Mouse (Mus musculus): ENCODE measurements around the gene Ank3. TPM values are rescaled to one million over a fixed set of nuclear protein-coding genes. Genes with fewer than 3 reads are reported as not detected.
A peak's percentile ranks its signal among the peaks of the same experiment; 100 is the strongest.

Ank3 gene
- polyA plus RNA-seq, 1 experiment from 2014 or later = 76.6 TPM

DNA sequence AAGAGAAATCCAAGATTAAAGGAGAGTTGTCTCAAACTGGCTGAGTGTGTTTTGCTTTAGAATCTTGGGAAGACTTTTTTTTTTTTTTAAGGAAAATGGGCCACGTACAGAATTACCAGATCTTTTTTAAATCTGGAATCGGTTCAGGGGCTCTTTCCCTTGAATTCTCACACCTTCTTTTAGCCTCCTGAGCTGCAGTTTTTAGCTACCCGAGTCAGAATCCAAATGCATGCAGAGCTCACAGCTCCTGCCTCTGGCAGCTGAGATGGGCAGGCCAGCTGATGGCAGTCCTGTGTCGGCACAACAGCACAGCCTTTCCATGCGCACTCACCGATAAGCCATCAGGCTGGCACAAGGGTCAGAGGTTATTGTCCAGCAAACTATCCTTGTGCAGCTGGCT, 406.0 kb downstream of the Ank3 start:
- H3K27me3 ChIP-seq = no peaks in the 10 kb centered on the region
- no peaks in the 10 kb centered on the region for H3K9me3 ChIP-seq
- H3K4me1 ChIP-seq (replicated peaks) = peaks cover 33% of the 10 kb centered on the region
- H3K27ac ChIP-seq (replicated peaks) = no peak overlapping the region
- H3K9ac ChIP-seq = no peak overlapping the region
- H3K36me3 ChIP-seq = peaks cover 12% of the 10 kb centered on the region
- 61% methylated on average over 6 of the region's 6 CpGs for WGBS
- no peak overlapping the region for H3K4me3 ChIP-seq
- no peak overlapping the region for H3K4me2 ChIP-seq
- no peak for ATAC-seq (ENCODE audit: low FRiP score, low read depth)

DNA sequence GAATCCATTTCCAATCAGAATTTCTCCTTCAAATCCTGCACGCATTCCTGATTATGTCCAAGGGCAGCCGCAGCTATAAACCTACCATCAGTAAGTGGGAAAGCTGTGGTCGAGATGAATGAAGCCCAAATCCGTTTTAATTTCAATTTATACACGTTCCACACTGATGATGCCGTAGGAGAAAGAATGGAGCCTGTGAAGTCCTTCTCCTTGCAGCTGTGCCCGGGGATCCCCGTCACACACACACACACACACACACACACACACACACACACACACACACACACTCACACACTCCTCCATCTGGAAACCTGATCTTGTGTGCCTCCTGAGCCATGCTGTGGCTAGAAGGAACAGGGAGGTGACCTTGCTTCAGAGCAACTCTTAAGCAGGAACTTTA, 412.2 kb downstream of the Ank3 start:
- Histone ChIP-seq H3K27me3 (no peaks in the 10 kb centered on the region), H3K4me1 (replicated peaks) (0 out of 2 replicates have a peak, but pooled peaks cover 7% of the 10 kb centered on the region), H3K4me2 (no peak overlapping the region), H3K36me3 (peaks cover 18% of the 10 kb centered on the region), H3K9me3 (no peaks in the 10 kb centered on the region), H3K27ac (replicated peaks) (no peak overlapping the region), H3K9ac (no peak overlapping the region), H3K4me3 (no peak overlapping the region)
- no peak for ATAC-seq (ENCODE audit: low FRiP score, low read depth)
- 81% methylated on average over 8 of the region's 8 CpGs for WGBS

DNA sequence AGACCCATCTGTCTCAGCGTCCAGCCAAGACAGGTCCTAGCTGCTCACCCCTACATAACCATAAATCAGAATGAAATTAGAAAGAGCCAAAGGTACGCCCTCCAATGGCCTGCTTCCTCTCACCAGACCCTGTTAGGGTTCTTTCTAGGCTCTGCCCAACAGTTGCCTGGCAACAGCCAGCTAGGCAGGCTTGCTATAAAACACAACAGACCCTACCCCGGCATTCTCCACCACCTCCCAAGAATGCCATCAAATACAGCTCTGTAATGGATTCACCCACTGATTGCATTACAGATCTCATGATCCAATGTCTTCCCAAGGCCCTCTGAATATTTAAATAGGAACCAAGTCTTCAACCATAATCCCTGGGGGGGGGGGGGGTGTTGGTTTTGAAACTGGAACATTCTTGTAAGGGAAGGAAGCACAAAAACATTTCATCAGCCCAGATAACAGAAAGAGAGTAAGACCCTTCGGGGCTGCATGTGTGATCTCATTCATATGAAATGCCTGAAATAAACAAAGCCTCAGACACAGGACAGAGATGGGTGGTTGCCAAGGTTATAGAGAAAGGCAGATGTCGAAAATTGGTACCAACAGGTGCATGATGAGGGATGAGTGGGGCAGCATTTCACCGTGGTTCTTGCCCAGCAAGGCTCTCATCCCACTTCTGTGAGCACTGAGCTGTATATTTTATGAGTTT, 415.4 kb downstream of the Ank3 start:
- no peak overlapping the region for H3K4me2 ChIP-seq
- H3K36me3 ChIP-seq = peaks cover 16% of the 10 kb centered on the region
- 48% methylated on average over 6 of the region's 6 CpGs for WGBS
- no peak overlapping the region for H3K27ac ChIP-seq (replicated peaks)
- no peak overlapping the region for H3K4me3 ChIP-seq
- no peak overlapping the region for H3K9ac ChIP-seq
- peak; percentile 51; the same call in 1 of the 2 replicates for ATAC-seq (ENCODE audit: low FRiP score, low read depth)
- no peaks in the 10 kb centered on the region for H3K27me3 ChIP-seq
- H3K4me1 ChIP-seq (replicated peaks) = no peaks in the 10 kb centered on the region
- no peaks in the 10 kb centered on the region for H3K9me3 ChIP-seq

DNA sequence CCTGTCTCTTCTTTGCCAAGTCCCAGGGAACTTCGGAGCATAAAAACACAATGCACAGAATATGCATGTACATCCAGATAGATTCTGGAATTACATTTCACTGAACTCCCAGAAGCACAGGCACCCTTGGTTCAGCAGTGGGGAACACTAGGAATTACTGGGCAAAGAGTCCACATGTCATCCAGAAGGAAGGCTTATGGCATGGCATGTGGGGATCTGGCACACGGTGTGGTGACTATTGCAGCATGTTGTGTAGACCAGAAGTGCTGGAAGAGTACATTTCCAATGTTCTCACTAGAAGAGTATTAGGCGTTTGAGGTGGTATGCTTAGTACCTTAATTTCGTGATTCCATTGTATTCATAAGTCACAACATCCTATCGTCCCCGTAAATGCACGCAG, 422.7 kb downstream of the Ank3 start:
- no peak for ATAC-seq (ENCODE audit: low FRiP score, low read depth)
- Histone ChIP-seq H3K9me3 (no peaks in the 10 kb centered on the region), H3K27me3 (no peaks in the 10 kb centered on the region), H3K4me1 (replicated peaks) (no peaks in the 10 kb centered on the region), H3K9ac (no peak overlapping the region), H3K4me2 (no peak overlapping the region), H3K4me3 (no peak overlapping the region), H3K27ac (replicated peaks) (no peak overlapping the region), H3K36me3 (peaks cover 20% of the 10 kb centered on the region)
- WGBS = 95% methylated on average over 7 of the region's 7 CpGs

DNA sequence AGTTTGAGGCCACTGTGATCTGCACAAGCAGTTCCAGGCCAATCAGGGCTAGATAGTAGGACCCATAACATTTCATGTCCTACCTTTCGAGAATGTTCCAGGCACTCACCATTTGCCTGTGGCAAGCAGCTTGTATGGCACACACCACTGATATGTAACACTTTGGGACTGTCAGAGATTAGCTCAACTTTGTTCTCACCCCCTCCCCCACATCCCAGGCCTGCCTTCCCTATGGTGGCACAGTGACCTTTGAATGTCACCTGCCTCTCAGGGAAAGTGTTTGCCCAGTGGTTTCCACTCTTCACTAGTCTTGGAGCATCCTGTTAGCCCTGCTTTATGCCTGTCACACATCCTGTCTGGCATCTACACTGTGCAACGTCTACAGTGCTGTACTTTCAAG, 430.2 kb downstream of the Ank3 start:
- H3K9ac ChIP-seq = no peak overlapping the region
- WGBS = 77% methylated on average over 2 of the region's 2 CpGs
- ATAC-seq (ENCODE audit: low FRiP score, low read depth) = no peak
- no peak overlapping the region for H3K4me2 ChIP-seq
- H3K27ac ChIP-seq (replicated peaks) = no peak overlapping the region
- H3K36me3 ChIP-seq = peaks cover 6% of the 10 kb centered on the region; the same call in 1 of the 2 replicates
- H3K27me3 ChIP-seq = no peaks in the 10 kb centered on the region
- 0 out of 2 replicates have a peak, but pooled peaks cover 5% of the 10 kb centered on the region for H3K4me1 ChIP-seq (replicated peaks)
- no peaks in the 10 kb centered on the region for H3K9me3 ChIP-seq
- H3K4me3 ChIP-seq = no peak overlapping the region

DNA sequence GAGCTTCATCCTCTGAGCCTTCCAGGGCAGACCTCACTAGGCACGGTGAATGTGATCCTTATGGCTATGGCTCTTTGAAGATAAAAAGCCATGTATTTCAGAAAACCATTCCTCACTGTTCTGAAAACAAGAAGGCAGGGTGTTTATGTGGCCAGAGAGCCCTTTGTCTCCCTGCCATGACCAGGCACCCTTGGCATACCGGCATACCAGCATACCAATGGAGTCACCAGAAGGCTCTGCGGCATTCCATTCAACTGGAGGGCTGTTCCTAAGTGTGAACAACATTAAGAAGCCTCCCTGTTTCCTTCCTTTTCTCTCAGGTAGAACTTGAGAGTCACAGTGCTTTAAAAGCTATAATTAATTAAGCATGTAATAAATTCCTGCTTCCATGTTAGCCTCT, 430.7 kb downstream of the Ank3 start:
- Histone ChIP-seq H3K4me2 (no peak overlapping the region), H3K4me1 (replicated peaks) (0 out of 2 replicates have a peak, but pooled peaks cover 5% of the 10 kb centered on the region), H3K9ac (no peak overlapping the region), H3K4me3 (no peak overlapping the region), H3K36me3 (peaks cover 5% of the 10 kb centered on the region; the same call in 1 of the 2 replicates), H3K27me3 (no peaks in the 10 kb centered on the region), H3K9me3 (no peaks in the 10 kb centered on the region), H3K27ac (replicated peaks) (no peak overlapping the region)
- no peak for ATAC-seq (ENCODE audit: low FRiP score, low read depth)
- WGBS = 86% methylated on average over 3 of the region's 3 CpGs

DNA sequence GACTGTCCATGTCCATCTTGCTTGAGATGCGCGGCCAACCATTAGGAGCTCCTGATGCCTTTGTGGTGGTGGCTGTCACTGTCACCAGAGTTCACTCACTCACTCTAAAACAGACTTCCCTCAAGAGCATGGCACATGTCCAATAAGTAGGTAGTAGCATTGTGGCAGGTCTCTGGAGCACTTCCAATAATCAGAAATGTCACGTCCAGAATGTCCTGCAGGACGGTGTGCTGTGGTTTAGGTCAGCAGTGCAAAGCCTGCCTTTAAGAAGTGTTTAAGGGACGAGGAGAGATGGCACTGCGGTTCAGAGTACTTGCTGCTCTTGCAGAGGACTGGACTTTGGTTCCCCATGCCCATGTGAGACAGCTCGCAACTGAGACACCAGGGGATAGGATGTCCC, 433.0 kb downstream of the Ank3 start:
- no peaks in the 10 kb centered on the region for H3K36me3 ChIP-seq
- H3K9me3 ChIP-seq = no peaks in the 10 kb centered on the region

DNA sequence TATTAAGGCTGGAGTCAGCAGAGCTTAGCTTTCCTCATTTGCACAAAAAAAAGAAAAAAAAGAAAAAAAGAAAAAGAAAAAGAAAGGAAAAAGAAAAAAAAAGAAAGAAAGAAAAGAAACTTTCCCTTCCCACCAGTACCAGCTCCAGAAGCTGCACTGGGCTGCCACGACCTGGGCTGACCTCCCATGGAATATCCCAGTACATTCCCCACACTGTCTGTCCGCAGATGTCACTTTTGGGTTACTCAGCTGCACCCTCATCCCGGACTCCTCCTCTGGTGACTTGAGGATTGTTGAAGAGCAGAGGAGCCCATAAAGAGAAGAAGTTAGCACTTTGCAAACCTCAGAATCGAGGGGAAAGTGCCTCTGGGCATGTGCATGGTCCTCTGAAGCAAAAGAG, 433.7 kb downstream of the Ank3 start:
- H3K27me3 ChIP-seq = no peaks in the 10 kb centered on the region
- no peak overlapping the region for H3K9ac ChIP-seq
- H3K9me3 ChIP-seq = no peaks in the 10 kb centered on the region
- H3K4me1 ChIP-seq (replicated peaks) = 0 out of 2 replicates have a peak, but pooled peaks cover 5% of the 10 kb centered on the region
- no peak for ATAC-seq (ENCODE audit: low FRiP score, low read depth)
- H3K4me2 ChIP-seq = no peak overlapping the region
- no peak overlapping the region for H3K4me3 ChIP-seq
- 84% methylated on average over 4 of the region's 4 CpGs for WGBS
- H3K36me3 ChIP-seq = no peaks in the 10 kb centered on the region
- no peak overlapping the region for H3K27ac ChIP-seq (replicated peaks)

More for the DNA sequence above, 433.0 kb downstream of the Ank3 start:
- Histone ChIP-seq H3K4me3 (no peak overlapping the region), H3K4me1 (replicated peaks) (0 out of 2 replicates have a peak, but pooled peaks cover 5% of the 10 kb centered on the region), H3K27ac (replicated peaks) (no peak overlapping the region), H3K9ac (no peak overlapping the region), H3K27me3 (no peaks in the 10 kb centered on the region), H3K4me2 (no peak overlapping the region)
- no peak for ATAC-seq (ENCODE audit: low FRiP score, low read depth)
- 82% methylated on average over 7 of the region's 7 CpGs for WGBS

DNA sequence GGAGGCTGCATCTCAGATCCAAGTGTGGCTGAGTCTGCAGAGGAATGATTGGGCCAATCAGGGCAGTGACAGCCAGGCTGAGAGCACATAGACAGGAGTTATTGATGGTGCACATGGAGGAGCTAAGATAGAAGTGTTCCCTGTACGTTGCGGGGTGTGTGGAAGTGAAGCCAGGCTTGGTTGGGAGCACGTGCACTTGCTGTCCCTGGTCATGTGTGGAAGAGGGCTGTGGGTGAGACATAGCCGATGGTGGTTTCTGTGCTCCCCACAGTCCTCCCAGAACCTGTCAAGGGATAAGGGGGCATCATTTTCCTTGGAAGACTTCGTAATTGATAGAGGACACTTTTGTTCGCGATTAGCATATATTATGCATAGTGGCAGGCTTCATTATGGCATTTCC, 434.2 kb downstream of the Ank3 start:
- H3K9ac ChIP-seq = no peak overlapping the region
- no peaks in the 10 kb centered on the region for H3K36me3 ChIP-seq
- ATAC-seq (ENCODE audit: low FRiP score, low read depth) = no peak
- H3K9me3 ChIP-seq = no peaks in the 10 kb centered on the region
- no peak overlapping the region for H3K4me3 ChIP-seq
- H3K27me3 ChIP-seq = no peaks in the 10 kb centered on the region
- 0 out of 2 replicates have a peak, but pooled peaks cover 5% of the 10 kb centered on the region for H3K4me1 ChIP-seq (replicated peaks)
- no peak overlapping the region for H3K27ac ChIP-seq (replicated peaks)
- no peak overlapping the region for H3K4me2 ChIP-seq
- 86% methylated on average over 7 of the region's 7 CpGs for WGBS

DNA sequence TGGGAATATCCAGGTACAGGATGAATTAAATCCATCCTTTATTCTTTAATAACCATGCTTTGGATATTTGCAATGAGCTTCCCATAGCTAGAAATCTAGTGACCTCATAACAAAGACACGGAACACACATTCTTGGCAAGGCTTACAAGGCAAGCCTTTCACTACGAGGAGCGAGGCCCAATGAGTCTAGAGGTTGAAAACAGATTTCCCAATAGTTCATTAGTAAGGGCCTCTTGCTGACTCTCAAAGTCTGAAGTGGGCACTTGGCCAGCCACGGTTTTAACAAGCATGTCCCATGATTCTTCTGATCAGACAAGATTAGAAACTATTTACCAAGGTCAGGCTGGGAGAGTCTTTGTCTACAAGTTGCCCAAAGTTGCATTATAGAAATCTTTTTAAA, 436.1 kb downstream of the Ank3 start:
- Histone ChIP-seq H3K4me2 (no peak overlapping the region), H3K27me3 (no peaks in the 10 kb centered on the region), H3K27ac (replicated peaks) (0 out of 2 replicates have a peak overlapping the region, but pooled peaks have one; percentile 20), H3K9ac (no peak overlapping the region), H3K9me3 (no peaks in the 10 kb centered on the region), H3K4me1 (replicated peaks) (0 out of 2 replicates have a peak, but pooled peaks cover 5% of the 10 kb centered on the region), H3K36me3 (no peaks in the 10 kb centered on the region), H3K4me3 (no peak overlapping the region)
- no peak for ATAC-seq (ENCODE audit: low FRiP score, low read depth)
- WGBS = 54% methylated on average over 4 of the region's 4 CpGs

DNA sequence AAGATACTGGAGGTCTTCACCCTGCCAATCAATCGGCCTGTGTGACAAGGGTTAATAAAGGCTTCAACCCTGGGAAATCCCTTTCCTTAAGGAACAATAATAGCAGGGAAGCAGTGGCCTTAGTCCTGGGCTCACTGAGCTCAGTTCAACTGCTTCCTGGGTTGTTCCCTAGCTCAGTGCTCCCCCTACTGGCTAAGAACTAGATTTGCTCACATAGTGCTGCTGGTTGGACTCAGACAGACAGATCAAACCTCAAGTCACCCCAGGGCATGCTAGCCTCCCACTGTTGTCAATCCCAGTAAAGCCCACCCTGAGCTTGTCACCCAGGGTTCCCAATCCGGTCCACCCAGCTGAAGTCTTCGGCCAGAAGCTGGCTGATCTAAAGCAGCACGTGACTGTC, 447.2 kb downstream of the Ank3 start:
- no peak overlapping the region for H3K4me3 ChIP-seq
- no peaks in the 10 kb centered on the region for H3K4me1 ChIP-seq (replicated peaks)
- H3K27ac ChIP-seq (replicated peaks) = no peak overlapping the region
- ATAC-seq (ENCODE audit: low FRiP score, low read depth) = peak; percentile 47
- 33% methylated on average over 4 of the region's 4 CpGs for whole genome bisulfite sequencing
- H3K9me3 ChIP-seq = no peaks in the 10 kb centered on the region
- H3K4me2 ChIP-seq = no peak overlapping the region
- no peak overlapping the region for H3K9ac ChIP-seq
- H3K36me3 ChIP-seq = peaks cover 4% of the 10 kb centered on the region; the same call in 1 of the 2 replicates
- no peaks in the 10 kb centered on the region for H3K27me3 ChIP-seq

DNA sequence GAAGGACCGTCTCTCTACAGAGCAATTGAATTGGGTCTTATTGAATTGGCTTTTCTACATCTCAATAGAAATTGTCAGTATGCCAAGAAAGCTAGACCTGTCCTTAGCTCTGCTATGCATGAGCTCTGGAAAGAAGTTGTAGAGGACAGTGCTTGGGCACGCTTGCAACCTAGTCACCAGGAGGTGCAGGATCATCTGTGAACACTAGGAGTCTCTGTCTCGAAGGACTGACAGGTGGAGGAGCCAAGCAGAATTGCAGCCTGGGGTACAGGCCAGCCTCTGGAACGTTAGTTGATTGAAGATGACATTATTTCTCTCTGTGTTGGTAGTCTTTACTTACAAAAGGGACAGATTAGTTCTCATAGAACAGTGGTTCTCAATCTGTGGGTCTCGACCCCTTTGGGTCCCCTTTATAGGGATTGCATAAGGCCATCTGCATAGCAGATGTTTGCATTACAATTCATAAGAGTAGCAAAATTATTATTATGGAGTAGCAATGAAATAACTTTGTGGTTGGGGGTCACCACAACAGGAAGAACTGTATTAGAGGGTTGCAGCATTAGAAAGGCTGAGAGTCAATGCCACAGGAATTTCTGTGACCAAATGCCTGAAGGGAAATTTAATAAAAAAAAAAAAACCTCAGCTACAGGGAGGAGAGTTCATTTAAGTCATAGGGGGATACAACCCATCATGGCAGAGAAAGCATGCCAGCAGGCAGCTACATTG, 454.0 kb downstream of the Ank3 start:
- no peaks in the 10 kb centered on the region for H3K27me3 ChIP-seq
- H3K36me3 ChIP-seq = peaks cover 4% of the 10 kb centered on the region; the same call in 1 of the 2 replicates
- no peaks in the 10 kb centered on the region for H3K9me3 ChIP-seq
- no peak overlapping the region for H3K4me2 ChIP-seq
- 60% methylated on average over 5 of the region's 5 CpGs for WGBS
- H3K4me3 ChIP-seq = no peak overlapping the region
- ATAC-seq (ENCODE audit: low FRiP score, low read depth) = no peak
- 0 out of 2 replicates have a peak, but pooled peaks cover 3% of the 10 kb centered on the region for H3K4me1 ChIP-seq (replicated peaks)
- no peak overlapping the region for H3K9ac ChIP-seq
- no peak overlapping the region for H3K27ac ChIP-seq (replicated peaks)
